Mouse (Mus musculus) kidney, postnatal 0 days (tissue): ENCODE measurements at regions not wholly inside any gene's neighbourhood (a gene's known extent, or its start where the extent isn't known, plus 50 kb on each side); places are given as distances from the start of the nearest gene placed in this dataset.

Experiments used
- ATAC-seq: fragments of 200-750 bp; cut with Nextera tagmentation; replicated peaks from 2 replicates; pipeline ENCODE4 v1.8.0; 2017; ENCODE audit warnings: low read depth, moderate number of reproducible peaks, moderate TSS enrichment, moderate library complexity; ENCODE audit not compliant: low FRiP score
- DNase-seq: peaks from one replicate; pipeline ENCODE4 v3.0.0-alpha.2; 2016; ENCODE audit warnings: low spot score
- H3K27ac ChIP-seq: fragments of 300-500 bp; sonication (generic); 2 replicates; pipeline ENCODE4 v1.5.1; 2014; ENCODE audit warnings: mild to moderate bottlenecking
- H3K27me3 ChIP-seq: fragments of 300-500 bp; sonication (generic); 2 replicates; pipeline ENCODE4 v1.6.1; 2014; ENCODE audit warnings: low read length, mixed read lengths; ENCODE audit not compliant: insufficient read depth
- H3K36me3 ChIP-seq: fragments of 300-500 bp; sonication (generic); 2 replicates; pipeline ENCODE4 v1.6.1; 2014; ENCODE audit warnings: low read length, mixed read lengths; ENCODE audit not compliant: insufficient read depth
- H3K4me1 ChIP-seq: fragments of 300-500 bp; sonication (generic); replicated peaks from 2 replicates; pipeline ENCODE4 v1.6.1; 2014; ENCODE audit warnings: antibody characterized with exemption, low read length, mixed read lengths; ENCODE audit not compliant: insufficient read depth
- H3K4me2 ChIP-seq: fragments of 300-500 bp; sonication (generic); 2 replicates; pipeline ENCODE4 v1.6.1; 2014; ENCODE audit warnings: mild to moderate bottlenecking, low read length, moderate library complexity, mixed read lengths
- H3K4me3 ChIP-seq: fragments of 300-500 bp; sonication (generic); replicated peaks from 2 replicates; pipeline ENCODE4 v1.5.1; 2014; ENCODE audit warnings: low read depth, low read length
- H3K9ac ChIP-seq: fragments of 300-500 bp; sonication (generic); 2 replicates; pipeline ENCODE4 v1.6.1; 2014; ENCODE audit warnings: low read depth, low read length
- H3K9me3 ChIP-seq: fragments of 300-500 bp; sonication (generic); replicated peaks from 2 replicates; pipeline ENCODE4 v1.6.1; 2016; ENCODE audit warnings: low read length, inconsistent platforms, mixed read lengths
- CTCF ChIP-seq: IDR thresholded peaks from 2 replicates; pipeline ENCODE4 v1.5.1; 2016; ENCODE audit warnings: antibody characterized with exemption, low read depth, mild to moderate bottlenecking, moderate library complexity
- WGBS: fragments of 180-500 bp; shearing (Covaris S2); extraction: QIAGEN DNeasy Blood & Tissue Kit; methylation state at CpG from one replicate; pipeline ENCODE4 v1.1.7; 2014; 5-methylcytosine and 5-hydroxymethylcytosine counted together

- H3K9ac ChIP-seq: no peak overlapping the region
- WGBS: 71% methylated on average over 1 of the region's 1 CpGs
- H3K4me1 ChIP-seq: no peaks in the 10 kb centered on the region
- H3K27me3 ChIP-seq: no peaks in the 10 kb centered on the region
- no peak overlapping the region for H3K4me3 ChIP-seq
- no peaks in the 10 kb centered on the region for H3K9me3 ChIP-seq
- ATAC-seq: no peak
- DNase-seq: no peak
- no peak for TF ChIP-seq CTCF
- no peak overlapping the region for H3K4me2 ChIP-seq
- H3K36me3 ChIP-seq: no peaks in the 10 kb centered on the region
- no peak overlapping the region for H3K27ac ChIP-seq
Measured at GRCm38 (mm10) chr14:62215071-62215470, 77.3 kb upstream of the Rnaseh2b start.

DNA sequence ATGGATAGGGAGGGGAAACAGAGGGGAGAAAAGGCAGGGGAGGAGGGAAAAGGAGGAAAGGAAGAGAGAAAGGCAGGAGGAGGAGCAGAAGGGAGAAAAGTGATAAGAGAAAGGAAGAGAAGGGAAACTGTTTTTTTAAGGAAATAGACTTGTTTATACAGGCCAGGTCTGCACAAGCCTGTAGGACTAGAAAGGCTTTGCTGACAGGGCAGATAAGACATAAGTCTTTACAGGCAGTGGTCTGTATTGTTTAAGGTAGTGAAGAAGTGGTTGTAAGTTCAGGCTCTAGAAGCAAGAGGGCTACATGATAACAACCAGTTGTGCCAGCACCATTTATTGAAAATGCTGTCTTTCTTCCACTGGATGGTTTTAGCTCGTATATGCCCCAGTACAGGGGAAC, 75.4 kb upstream of the Rnaseh2b start:
- ATAC-seq: no peak
- H3K27ac ChIP-seq: no peak overlapping the region

DNA sequence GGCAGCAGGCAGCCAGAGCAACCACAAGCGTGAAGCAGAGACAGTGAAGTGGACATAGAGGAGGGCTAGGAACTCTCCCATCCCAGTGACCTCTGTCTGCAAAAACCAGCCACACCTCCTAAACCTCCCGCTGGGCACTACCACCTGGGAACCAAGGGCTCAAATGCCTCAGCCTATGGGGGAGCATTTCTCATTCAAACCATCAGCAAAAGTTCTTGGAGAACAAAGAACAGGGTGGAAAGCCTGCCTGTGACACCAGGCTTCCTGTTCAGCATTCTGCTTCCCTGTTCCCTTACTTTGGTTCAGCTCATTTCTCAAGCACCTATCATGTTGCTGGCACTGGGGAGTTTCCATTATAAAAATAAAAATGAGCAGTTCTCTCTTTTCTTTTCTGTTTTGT, 74.4 kb upstream of the Rnaseh2b start:
- Histone ChIP-seq H3K27ac (no peak overlapping the region), H3K4me2 (no peak overlapping the region), H3K4me1 (no peaks in the 10 kb centered on the region), H3K9me3 (no peaks in the 10 kb centered on the region), H3K4me3 (no peak overlapping the region), H3K9ac (no peak overlapping the region), H3K27me3 (no peaks in the 10 kb centered on the region), H3K36me3 (no peaks in the 10 kb centered on the region)
- no peak for ATAC-seq
- WGBS: 44% methylated on average over 2 of the region's 2 CpGs
- TF ChIP-seq CTCF: no peak
- no peak for DNase-seq

More for the DNA sequence above, 75.4 kb upstream of the Rnaseh2b start:
- H3K27me3 ChIP-seq: no peaks in the 10 kb centered on the region
- 83% methylated on average over 1 of the region's 1 CpGs for WGBS
- H3K36me3 ChIP-seq: no peaks in the 10 kb centered on the region
- H3K9ac ChIP-seq: no peak overlapping the region
- no peak overlapping the region for H3K4me3 ChIP-seq
- no peak for TF ChIP-seq CTCF
- no peak overlapping the region for H3K4me2 ChIP-seq
- no peaks in the 10 kb centered on the region for H3K4me1 ChIP-seq
- H3K9me3 ChIP-seq: no peaks in the 10 kb centered on the region
- DNase-seq: no peak

DNA sequence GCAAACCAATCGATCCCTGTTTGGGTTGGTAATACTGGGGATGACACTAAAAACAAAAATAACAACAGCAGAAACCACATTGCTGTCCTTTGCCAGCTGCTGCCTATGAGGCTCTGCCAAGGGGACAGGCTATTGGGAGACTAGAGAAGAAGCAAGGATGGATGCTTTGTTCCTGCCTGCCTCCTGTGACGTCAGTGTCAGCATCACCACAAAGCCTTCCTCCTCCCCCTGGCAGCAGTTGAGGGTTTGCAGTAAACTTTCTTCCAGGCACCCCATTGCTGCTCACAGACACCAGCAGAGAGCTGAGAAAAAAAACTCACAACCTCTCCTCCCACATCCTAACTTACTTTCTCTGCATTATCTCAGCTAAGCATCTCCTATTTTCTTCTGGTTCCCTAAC, 73.7 kb upstream of the Rnaseh2b start:
- Histone ChIP-seq H3K9me3 (no peaks in the 10 kb centered on the region), H3K27ac (no peak overlapping the region), H3K4me1 (no peaks in the 10 kb centered on the region), H3K9ac (no peak overlapping the region), H3K36me3 (no peaks in the 10 kb centered on the region), H3K4me2 (no peak overlapping the region), H3K27me3 (no peaks in the 10 kb centered on the region), H3K4me3 (no peak overlapping the region)
- no peak for ATAC-seq
- WGBS: 62% methylated on average over 2 of the region's 2 CpGs
- TF ChIP-seq CTCF: no peak
- no peak for DNase-seq

- no peak overlapping the region for H3K27ac ChIP-seq
Measured at GRCm38 (mm10) chr14:62220770-62221169, 71.6 kb upstream of the Rnaseh2b start.

More at GRCm38 (mm10) chr14:62220770-62221169, 71.6 kb upstream of the Rnaseh2b start:
- Histone ChIP-seq H3K4me1 (no peaks in the 10 kb centered on the region), H3K27me3 (no peaks in the 10 kb centered on the region), H3K9me3 (no peaks in the 10 kb centered on the region), H3K9ac (no peak overlapping the region), H3K4me3 (no peak overlapping the region), H3K4me2 (no peak overlapping the region), H3K36me3 (no peaks in the 10 kb centered on the region)
- 86% methylated on average over 4 of the region's 4 CpGs for WGBS
- ATAC-seq (no peak), DNase-seq (no peak)
- no peak for TF ChIP-seq CTCF
